Mouse (Mus musculus): ENCODE data around the gene Lrp1. TPM values are rescaled to one million over a fixed set of nuclear protein-coding genes. Genes with fewer than 3 reads are reported as not detected.
A peak's percentile ranks its signal among the peaks of the same experiment; 100 is the strongest.

Gene Lrp1
- polyA plus RNA-seq, 1 experiment from 2014 or later = 77.0 TPM

- 4% methylated on average over 7 of the region's 7 CpGs for WGBS
Measured at GRCm38 (mm10) chr10:127512307-127512666, 108.7 kb downstream of the Lrp1 start.

GRCm38 (mm10) chr10:127511634-127512306 lies 109.2 kb downstream of the Lrp1 start:
- Histone ChIP-seq H3K4me3 (replicated peaks) (peak overlapping the region; percentile 48), H3K4me1 (peaks cover 74% of the 10 kb centered on the region), H3K36me3 (no peaks in the 10 kb centered on the region), H3K27me3 (replicated peaks) (peaks cover 69% of the 10 kb centered on the region), H3K9me3 (no peaks in the 10 kb centered on the region), H3K27ac (0 out of 2 replicates have a peak overlapping the region, but pooled peaks have one; percentile 1), H3K9ac (no peak overlapping the region), H3K4me2 (peak overlapping the region; percentile 94)
- no peak for ATAC-seq (ENCODE audit: insufficient read depth, low FRiP score, low read depth)
- under 1% methylated on average over 43 of the region's 46 CpGs for WGBS

More at GRCm38 (mm10) chr10:127512307-127512666, 108.7 kb downstream of the Lrp1 start:
- peak overlapping the region; percentile 94 for H3K4me2 ChIP-seq
- H3K9me3 ChIP-seq = no peaks in the 10 kb centered on the region
- no peak for ATAC-seq (ENCODE audit: insufficient read depth, low FRiP score, low read depth)
- no peaks in the 10 kb centered on the region for H3K36me3 ChIP-seq
- H3K4me3 ChIP-seq (replicated peaks) = peak overlapping the region; percentile 48
- no peak overlapping the region for H3K9ac ChIP-seq
- H3K4me1 ChIP-seq = peaks cover 80% of the 10 kb centered on the region
- H3K27me3 ChIP-seq (replicated peaks) = peaks cover 64% of the 10 kb centered on the region
- H3K27ac ChIP-seq = 0 out of 2 replicates have a peak overlapping the region, but pooled peaks have one; percentile 1

GRCm38 (mm10) chr10:127510895-127511617 lies 109.9 kb downstream of the Lrp1 start:
- no peak overlapping the region for H3K9ac ChIP-seq
- ATAC-seq (ENCODE audit: insufficient read depth, low FRiP score, low read depth) = no peak

GRCm38 (mm10) chr10:127509837-127510701 lies 110.9 kb downstream of the Lrp1 start:
- Histone ChIP-seq H3K4me2 (peak overlapping the region; percentile 83), H3K9ac (no peak overlapping the region), H3K27ac (peak overlapping the region; percentile 16; the same call in 1 of the 2 replicates), H3K9me3 (no peaks in the 10 kb centered on the region), H3K36me3 (no peaks in the 10 kb centered on the region), H3K27me3 (replicated peaks) (peaks cover 69% of the 10 kb centered on the region), H3K4me1 (peaks cover 59% of the 10 kb centered on the region), H3K4me3 (replicated peaks) (peak overlapping the region; percentile 39)
- WGBS = 25% methylated on average over 17 of the region's 17 CpGs
- no peak for ATAC-seq (ENCODE audit: insufficient read depth, low FRiP score, low read depth)

More at GRCm38 (mm10) chr10:127510895-127511617, 109.9 kb downstream of the Lrp1 start:
- 20% methylated on average over 11 of the region's 11 CpGs for WGBS
- no peak overlapping the region for H3K4me3 ChIP-seq (replicated peaks)
- H3K9me3 ChIP-seq = no peaks in the 10 kb centered on the region
- H3K27me3 ChIP-seq (replicated peaks) = peaks cover 69% of the 10 kb centered on the region
- H3K27ac ChIP-seq = no peak overlapping the region
- peaks cover 67% of the 10 kb centered on the region for H3K4me1 ChIP-seq
- H3K36me3 ChIP-seq = no peaks in the 10 kb centered on the region
- peak overlapping the region; percentile 94 for H3K4me2 ChIP-seq

- 1% methylated on average over 35 of the region's 35 CpGs for WGBS
- peak overlapping the region; percentile 39 for H3K4me3 ChIP-seq (replicated peaks)
- peaks cover 64% of the 10 kb centered on the region for H3K27me3 ChIP-seq (replicated peaks)
- H3K4me2 ChIP-seq = peak overlapping the region; percentile 83
- peaks cover 51% of the 10 kb centered on the region for H3K4me1 ChIP-seq
- H3K9me3 ChIP-seq = no peaks in the 10 kb centered on the region
- 0 out of 2 replicates have a peak overlapping the region, but pooled peaks have one; percentile 16 for H3K27ac ChIP-seq
- H3K36me3 ChIP-seq = no peaks in the 10 kb centered on the region
- no peak overlapping the region for H3K9ac ChIP-seq
- peak; percentile 12 for ATAC-seq (ENCODE audit: insufficient read depth, low FRiP score, low read depth)
Measured at GRCm38 (mm10) chr10:127509051-127509836, 111.7 kb downstream of the Lrp1 start.

GRCm38 (mm10) chr10:127508239-127508638 lies 112.7 kb downstream of the Lrp1 start:
- no peaks in the 10 kb centered on the region for H3K9me3 ChIP-seq
- 4% methylated on average over 15 of the region's 15 CpGs for WGBS
- H3K4me3 ChIP-seq (replicated peaks) = 0 out of 2 replicates have a peak overlapping the region, but pooled peaks have one; percentile 13
- ATAC-seq (ENCODE audit: insufficient read depth, low FRiP score, low read depth) = no peak
- H3K27ac ChIP-seq = no peak overlapping the region
- no peaks in the 10 kb centered on the region for H3K36me3 ChIP-seq
- H3K4me2 ChIP-seq = peak overlapping the region; percentile 83
- peaks cover 54% of the 10 kb centered on the region for H3K27me3 ChIP-seq (replicated peaks)
- peaks cover 41% of the 10 kb centered on the region for H3K4me1 ChIP-seq
- H3K9ac ChIP-seq = no peak overlapping the region

GRCm38 (mm10) chr10:127500894-127501893 lies 119.8 kb downstream of the Lrp1 start, which contains the start of gene Stac3:
Gene Stac3, plus strand, starts transcription at chr10:127501686.
- H3K27me3 ChIP-seq (replicated peaks) = no peaks in the 10 kb centered on the region
- H3K27ac ChIP-seq = no peak within 1 kb of the TSS
- no peaks in the 10 kb centered on the region for H3K9me3 ChIP-seq
- no peak within 1 kb of the TSS for H3K4me3 ChIP-seq (replicated peaks)
- H3K4me1 ChIP-seq = no peaks in the 10 kb centered on the region
- no peak within 1 kb of the TSS for H3K9ac ChIP-seq
- 0 out of 2 replicates have a peak, but pooled peaks cover 9% of the 10 kb centered on the region for H3K36me3 ChIP-seq
- no peak for ATAC-seq (ENCODE audit: insufficient read depth, low FRiP score, low read depth)
- no peak within 1 kb of the TSS for H3K4me2 ChIP-seq
- 67% methylated on average over 12 of the region's 13 CpGs for WGBS

- Histone ChIP-seq H3K4me2 (no peak overlapping the region), H3K9me3 (no peaks in the 10 kb centered on the region), H3K9ac (no peak overlapping the region), H3K27ac (no peak overlapping the region), H3K4me1 (no peaks in the 10 kb centered on the region), H3K4me3 (replicated peaks) (no peak overlapping the region), H3K36me3 (peaks cover 15% of the 10 kb centered on the region), H3K27me3 (replicated peaks) (no peaks in the 10 kb centered on the region)
- ATAC-seq (ENCODE audit: insufficient read depth, low FRiP score, low read depth) = no peak
- 75% methylated on average over 4 of the region's 4 CpGs for WGBS
Measured at GRCm38 (mm10) chr10:127500042-127500441, 120.9 kb downstream of the Lrp1 start.

- WGBS = 81% methylated on average over 5 of the region's 5 CpGs
- H3K4me3 ChIP-seq (replicated peaks) = no peak overlapping the region
- no peaks in the 10 kb centered on the region for H3K9me3 ChIP-seq
- H3K27me3 ChIP-seq (replicated peaks) = no peaks in the 10 kb centered on the region
- no peak overlapping the region for H3K27ac ChIP-seq
- H3K4me2 ChIP-seq = no peak overlapping the region
- H3K9ac ChIP-seq = no peak overlapping the region
- peaks cover 20% of the 10 kb centered on the region for H3K36me3 ChIP-seq
- H3K4me1 ChIP-seq = no peaks in the 10 kb centered on the region
- ATAC-seq (ENCODE audit: insufficient read depth, low FRiP score, low read depth) = no peak
Measured at GRCm38 (mm10) chr10:127499516-127499915, 121.4 kb downstream of the Lrp1 start.

GRCm38 (mm10) chr10:127496156-127496555 lies 124.8 kb downstream of the Lrp1 start:
- no peak overlapping the region for H3K9ac ChIP-seq
- no peak overlapping the region for H3K4me2 ChIP-seq
- no peak overlapping the region for H3K27ac ChIP-seq
- no peaks in the 10 kb centered on the region for H3K4me1 ChIP-seq
- ATAC-seq (ENCODE audit: insufficient read depth, low FRiP score, low read depth) = no peak
- 95% methylated on average over 3 of the region's 3 CpGs for WGBS
- no peak overlapping the region for H3K4me3 ChIP-seq (replicated peaks)
- H3K36me3 ChIP-seq = peaks cover 41% of the 10 kb centered on the region
- H3K9me3 ChIP-seq = no peaks in the 10 kb centered on the region
- H3K27me3 ChIP-seq (replicated peaks) = no peaks in the 10 kb centered on the region

Measured in stomach, embryonic 15.5 days (tissue).